Comparison of ENCODE assay signal across 12 mouse cellular contexts in the genomic region with DNA sequence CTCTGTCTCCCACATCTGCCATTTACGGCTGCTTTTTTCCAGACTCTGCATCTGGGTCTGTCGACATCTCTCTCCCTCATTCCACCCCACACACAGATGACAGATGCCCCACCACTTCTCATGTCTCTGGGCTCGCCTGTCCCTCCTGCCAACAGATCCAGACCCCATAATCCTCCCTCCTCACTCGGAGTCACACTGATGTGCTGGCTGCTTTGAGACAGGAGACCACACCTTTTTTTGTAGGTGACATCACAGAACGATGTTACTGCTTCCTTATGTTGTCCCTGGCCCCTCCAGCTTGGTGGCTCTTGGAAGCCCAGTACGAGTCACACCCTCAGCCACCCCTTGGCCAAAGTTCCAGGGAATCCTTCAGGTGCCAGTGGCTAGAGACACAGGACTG. TPM values are rescaled to one million over a fixed set of nuclear protein-coding genes. Genes with fewer than 3 reads are reported as not detected.
A peak's percentile ranks its signal among the peaks of the same experiment; 100 is the strongest.
DNase-seq lines count a peak whose midpoint lies in the region; ATAC-seq and TF ChIP-seq lines count a peak whose summit lies in the region.
"Had no signal": no experiment of that assay in that cellular context is flagged by ENCODE, and none has a peak within 500 bp of the region (broad histone marks: within the 10 kb centered on the region; RNA-seq: fewer than 3 reads in every experiment).

No protein-coding gene starts in this region.

- no peak for TF ChIP-seq POLR2A in bone marrow, adult 2 months (IDR thresholded peaks at IDR 0.05; ENCODE audit: borderline replicate concordance, control insufficient read depth, low read depth, low read length)

- no peak overlapping the region for H3K4me3 ChIP-seq in layer of hippocampus, adult 2 months
- H3K4me3 ChIP-seq in bone marrow, adult 2 months (replicated peaks; ENCODE audit: control insufficient read depth, low read depth, low read length) = no peak overlapping the region
- H3K4me3 ChIP-seq: limb, embryonic 15.5 days had no signal

- DNase-seq in layer of hippocampus, adult 2 months (ENCODE audit: low spot score in 2 of 2) = no peak
- DNase-seq in layer of hippocampus, adult 18-20 months (ENCODE audit: low spot score in 2 of 2) = no peak
- no peak for DNase-seq in cerebellum, adult 9-10 months
- no peak for DNase-seq in urinary bladder, adult 2 months (ENCODE audit: low spot score)
- DNase-seq: adrenal gland, postnatal 10 days; kidney, postnatal 36 days; right cerebral cortex, postnatal 4 days had no signal

- WGBS in bone marrow, adult 2 months = 51% methylated on average over 6 of the region's 6 CpGs

- H3K4me1 ChIP-seq in bone marrow, adult 2 months (ENCODE audit: control insufficient read depth, insufficient read depth, low read length) = peaks cover 5% of the 10 kb centered on the region; the same call in 1 of the 2 replicates

- no peak for TF ChIP-seq CTCF in layer of hippocampus, adult 2 months (conservative IDR thresholded peaks at IDR 0.05)
- no peak for TF ChIP-seq CTCF in bone marrow, adult 2 months (IDR thresholded peaks at IDR 0.05; ENCODE audit: control insufficient read depth, insufficient read depth, low read length)

- peak; percentile 66 for ATAC-seq in erythroid progenitor cell, adult 5-6 weeks (replicated peaks; ENCODE audit: low FRiP score, poor library complexity, severe bottlenecking)
- ATAC-seq in megakaryocyte progenitor cell, adult 5-6 weeks (replicated peaks; ENCODE audit: poor library complexity) = peak; percentile 10

- peak overlapping the region; percentile 62; the same call in 1 of the 2 replicates for H3K27ac ChIP-seq in layer of hippocampus, adult 2 months
- H3K27ac ChIP-seq in bone marrow, adult 2 months (ENCODE audit: control insufficient read depth, insufficient read depth, low read depth, low read length, poor library complexity) = peak overlapping the region; percentile 2; the same call in 1 of the 2 replicates
- H3K27ac ChIP-seq: limb, embryonic 15.5 days had no signal

RNA-seq across cellular contexts. Expression of a gene that starts 2.4 kb away (rescaled TPM):
- 1 to 10 TPM; 1.1 TPM for total RNA-seq in layer of hippocampus, adult 2 months (2021)
- total RNA-seq in layer of hippocampus, adult 18-20 months (2021) = 1 to 10 TPM in 1 of 2 experiments, under 1 TPM in 1; 0.87 to 2.0 TPM
- polyA plus RNA-seq in bone marrow, adult 2 months (2011; ENCODE audit: insufficient read depth, insufficient read length, low replicate concordance, missing spikeins) = 9.2 and 26.2 TPM in 2 replicates
- not detected in 2 replicates for total RNA-seq in erythroid progenitor cell, adult 5-6 weeks (2015; ENCODE audit: low replicate concordance)
- total RNA-seq in erythroid progenitor cell, adult 5-6 weeks (2017; ENCODE audit: low replicate concordance) = not detected in 2 replicates
- not detected in 2 replicates for total RNA-seq in megakaryocyte progenitor cell, adult 5-6 weeks (2015)
- not detected in 2 replicates for total RNA-seq in megakaryocyte progenitor cell, adult 5-6 weeks (2017)
- 5.4 and 5.8 TPM in 2 replicates for polyA plus RNA-seq in urinary bladder, adult 2 months (2012; rRNA removed)
- total RNA-seq: CH12.LX had no signal

RNA-seq across cellular contexts. Expression of a gene that starts 3.5 kb away (rescaled TPM):
- 1 to 10 TPM; 2.5 to 3.5 TPM for total RNA-seq in layer of hippocampus, adult 2 months (2021)
- 1 to 10 TPM; 3.6 to 5.0 TPM for total RNA-seq in layer of hippocampus, adult 18-20 months (2021)
- 1.3 TPM in 1 of 2 replicates, not detected in the other for polyA plus RNA-seq in bone marrow, adult 2 months (2011; ENCODE audit: insufficient read depth, insufficient read length, low replicate concordance, missing spikeins)
- total RNA-seq in erythroid progenitor cell, adult 5-6 weeks (2015; ENCODE audit: low replicate concordance) = not detected in 2 replicates
- total RNA-seq in erythroid progenitor cell, adult 5-6 weeks (2017; ENCODE audit: low replicate concordance) = not detected in 2 replicates
- total RNA-seq in megakaryocyte progenitor cell, adult 5-6 weeks (2015) = not detected in 2 replicates
- total RNA-seq in megakaryocyte progenitor cell, adult 5-6 weeks (2017) = not detected in 2 replicates
- polyA plus RNA-seq in urinary bladder, adult 2 months (2012; rRNA removed) = 9.5 and 12.9 TPM in 2 replicates
- total RNA-seq: CH12.LX had no signal

RNA-seq across cellular contexts. Expression of a gene that starts 5.2 kb away (rescaled TPM):
- under 1 TPM in 1 of 2 experiments, not detected in 1; 0.52 TPM for total RNA-seq in layer of hippocampus, adult 2 months (2021)
- total RNA-seq in layer of hippocampus, adult 18-20 months (2021) = under 1 TPM; 0.57 to 0.58 TPM
- polyA plus RNA-seq in bone marrow, adult 2 months (2011; ENCODE audit: insufficient read depth, insufficient read length, low replicate concordance, missing spikeins) = 14.3 and 53.1 TPM in 2 replicates
- total RNA-seq in erythroid progenitor cell, adult 5-6 weeks (2015; ENCODE audit: low replicate concordance) = 3.8 TPM in 1 of 2 replicates, not detected in the other
- not detected in 2 replicates for total RNA-seq in erythroid progenitor cell, adult 5-6 weeks (2017; ENCODE audit: low replicate concordance)
- total RNA-seq in megakaryocyte progenitor cell, adult 5-6 weeks (2015) = not detected in 2 replicates
- total RNA-seq in megakaryocyte progenitor cell, adult 5-6 weeks (2017) = not detected in 2 replicates
- polyA plus RNA-seq in urinary bladder, adult 2 months (2012; rRNA removed) = 0.15 TPM in 1 of 2 replicates, not detected in the other

RNA-seq across cellular contexts. Expression of a gene that starts 8.8 kb away (rescaled TPM):
- total RNA-seq in layer of hippocampus, adult 2 months (2021) = 100 to 1,000 TPM; 110 to 113 TPM
- total RNA-seq in layer of hippocampus, adult 18-20 months (2021) = 100 to 1,000 TPM in 1 of 2 experiments, 10 to 100 TPM in 1; 97.6 to 103 TPM
- polyA plus RNA-seq in bone marrow, adult 2 months (2011; ENCODE audit: insufficient read depth, insufficient read length, low replicate concordance, missing spikeins) = 48.7 and 73.1 TPM in 2 replicates
- total RNA-seq in erythroid progenitor cell, adult 5-6 weeks (2015; ENCODE audit: low replicate concordance) = 98.5 and 106 TPM in 2 replicates
- total RNA-seq in erythroid progenitor cell, adult 5-6 weeks (2017; ENCODE audit: low replicate concordance) = 84.5 and 97.3 TPM in 2 replicates
- 17.5 and 21.1 TPM in 2 replicates for total RNA-seq in megakaryocyte progenitor cell, adult 5-6 weeks (2015)
- 22.7 and 26.0 TPM in 2 replicates for total RNA-seq in megakaryocyte progenitor cell, adult 5-6 weeks (2017)
- polyA plus RNA-seq in urinary bladder, adult 2 months (2012; rRNA removed) = 104 and 114 TPM in 2 replicates

RNA-seq across cellular contexts. Expression of a gene that starts 14.3 kb away (rescaled TPM):
- total RNA-seq in layer of hippocampus, adult 2 months (2021) = not detected
- not detected for total RNA-seq in layer of hippocampus, adult 18-20 months (2021)
- polyA plus RNA-seq in bone marrow, adult 2 months (2011; ENCODE audit: insufficient read depth, insufficient read length, low replicate concordance, missing spikeins) = 16.5 and 35.6 TPM in 2 replicates
- total RNA-seq in erythroid progenitor cell, adult 5-6 weeks (2015; ENCODE audit: low replicate concordance) = 1.1 TPM in 1 of 2 replicates, not detected in the other
- not detected in 2 replicates for total RNA-seq in erythroid progenitor cell, adult 5-6 weeks (2017; ENCODE audit: low replicate concordance)
- total RNA-seq in megakaryocyte progenitor cell, adult 5-6 weeks (2015) = not detected in 2 replicates
- not detected in 2 replicates for total RNA-seq in megakaryocyte progenitor cell, adult 5-6 weeks (2017)
- 0.44 and 0.48 TPM in 2 replicates for polyA plus RNA-seq in urinary bladder, adult 2 months (2012; rRNA removed)
- total RNA-seq: CH12.LX had no signal
